Mouse (Mus musculus) stomach, postnatal 0 days (tissue): ENCODE measurements around the gene Slc38a3.

Source experiments
- CTCF ChIP-seq: IDR thresholded peaks from 2 replicates; pipeline ENCODE4 v1.5.1; 2016; ENCODE audit warnings: antibody characterized with exemption, low read depth, mild to moderate bottlenecking, moderate library complexity
- EP300 ChIP-seq: optimal IDR thresholded peaks from 2 replicates; pipeline ENCODE3; 2016; ENCODE audit warnings: antibody characterized with exemption

DNA sequence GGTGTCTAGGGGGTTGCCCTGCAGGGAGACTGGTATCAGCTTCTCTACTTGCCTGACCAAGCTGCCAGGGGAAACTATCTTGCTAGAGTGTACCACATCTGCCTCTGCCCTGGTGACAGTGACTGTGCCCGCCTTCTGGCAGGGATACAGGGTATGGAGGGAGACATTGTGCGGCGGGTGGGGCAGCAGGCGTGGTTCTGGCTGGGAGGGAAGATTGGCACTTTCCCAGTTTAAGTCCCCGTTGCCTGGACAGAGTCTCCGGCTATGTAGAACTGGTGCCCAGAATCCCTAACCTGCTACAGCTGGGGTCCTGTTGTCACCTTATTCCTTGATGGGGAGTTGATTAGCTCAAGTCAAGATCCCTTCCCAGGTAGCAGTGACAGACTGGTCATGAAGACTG is 36.9 kb downstream of the Slc38a3 start:
- no peak for TF ChIP-seq CTCF
- TF ChIP-seq EP300: no peak
